Mouse (Mus musculus) left cerebral cortex, adult 9 months (tissue): ENCODE data around the gene Cobl.

Experiments used
- DNase-seq, 2 experiments: peaks; one replicate each; pipeline ENCODE4 v3.0.0; 2022; ENCODE audit warnings: low spot score in 2 of 2

Gene Cobl

GRCm38 (mm10) chr11:12382991-12383390 is 81.8 kb downstream of the Cobl start:
- DNase-seq = no peak

- DNase-seq = no peak
Observed at GRCm38 (mm10) chr11:12381096-12381495, 83.7 kb downstream of the Cobl start.

GRCm38 (mm10) chr11:12376628-12377027 is 88.1 kb downstream of the Cobl start:
- no peak for DNase-seq

GRCm38 (mm10) chr11:12373106-12374098 is 91.4 kb downstream of the Cobl start:
- peak in 1 of 2 experiments; percentile 92 for DNase-seq

- DNase-seq = no peak
Observed at GRCm38 (mm10) chr11:12370957-12371356, 93.8 kb downstream of the Cobl start.

- no peak for DNase-seq
Observed at GRCm38 (mm10) chr11:12367426-12368178, 97.2 kb downstream of the Cobl start.

GRCm38 (mm10) chr11:12359336-12360000 is 105.3 kb downstream of the Cobl start:
- DNase-seq = peak; percentile 42 to 66

- DNase-seq = no peak
Observed at GRCm38 (mm10) chr11:12358602-12359001, 106.2 kb downstream of the Cobl start.

GRCm38 (mm10) chr11:12355681-12356080 is 109.1 kb downstream of the Cobl start:
- no peak for DNase-seq

GRCm38 (mm10) chr11:12350986-12351546 is 113.7 kb downstream of the Cobl start:
- DNase-seq = no peak

- DNase-seq = no peak
Observed at GRCm38 (mm10) chr11:12350086-12350485, 114.7 kb downstream of the Cobl start.

GRCm38 (mm10) chr11:12346486-12346885 is 118.3 kb downstream of the Cobl start:
- DNase-seq = no peak

- peak; percentile 45 to 59 for DNase-seq
Observed at GRCm38 (mm10) chr11:12343686-12344085, 121.1 kb downstream of the Cobl start.

- DNase-seq = no peak
Observed at GRCm38 (mm10) chr11:12340697-12341096, 124.1 kb downstream of the Cobl start.

- DNase-seq = no peak
Observed at GRCm38 (mm10) chr11:12336145-12336544, 128.6 kb downstream of the Cobl start.

- DNase-seq = peak; percentile 35 to 69
Observed at GRCm38 (mm10) chr11:12331997-12332396, 132.8 kb downstream of the Cobl start.

- no peak for DNase-seq
Observed at GRCm38 (mm10) chr11:12321445-12321844, 143.3 kb downstream of the Cobl start.

- DNase-seq = no peak
Observed at GRCm38 (mm10) chr11:12319318-12319717, 145.4 kb downstream of the Cobl start.

- no peak for DNase-seq
Observed at GRCm38 (mm10) chr11:12315670-12316069, 149.1 kb downstream of the Cobl start.

GRCm38 (mm10) chr11:12314278-12315043 is 150.3 kb downstream of the Cobl start:
- peak in 1 of 2 experiments; percentile 30 for DNase-seq

GRCm38 (mm10) chr11:12311419-12311818 is 153.3 kb downstream of the Cobl start:
- no peak for DNase-seq
